Mouse (Mus musculus) liver, postnatal 0 days (tissue): ENCODE data around the gene Pin1. TPM values are rescaled to one million over a fixed set of nuclear protein-coding genes. Genes with fewer than 3 reads are reported as not detected.

Experiments used
- ATAC-seq: fragments of 200-750 bp; cut with Nextera tagmentation; 2 replicates; pipeline ENCODE4 v1.8.0; 2017; ENCODE audit warnings: mild to moderate bottlenecking, moderate library complexity
- DNase-seq: peaks from one replicate; pipeline ENCODE4 v3.0.0-alpha.2; 2016
- H3K27ac ChIP-seq: fragments of 300-500 bp; sonication (generic); 2 replicates; pipeline ENCODE4 v1.5.1; 2014; ENCODE audit warnings: antibody characterized with exemption, moderate library complexity, mild to moderate bottlenecking, low read depth
- H3K27me3 ChIP-seq: fragments of 300-500 bp; sonication (generic); 2 replicates; pipeline ENCODE4 v1.6.1; 2014; ENCODE audit warnings: low read length, control low read depth, mixed read lengths; ENCODE audit not compliant: insufficient read depth
- H3K36me3 ChIP-seq: fragments of 300-500 bp; sonication (generic); replicated peaks from 2 replicates; pipeline ENCODE4 v1.6.1; 2014; ENCODE audit warnings: mild to moderate bottlenecking, control low read depth, low read length, moderate library complexity, mixed read lengths; ENCODE audit not compliant: insufficient read depth
- H3K4me1 ChIP-seq: fragments of 300-500 bp; sonication (generic); 2 replicates; pipeline ENCODE4 v1.6.1; 2014; ENCODE audit warnings: antibody characterized with exemption, mild to moderate bottlenecking, control low read depth; ENCODE audit not compliant: insufficient read depth
- H3K4me2 ChIP-seq: fragments of 300-500 bp; sonication (generic); 2 replicates; pipeline ENCODE4 v1.6.1; 2014; ENCODE audit warnings: low read depth, mild to moderate bottlenecking, low read length, moderate library complexity, mixed read lengths
- H3K4me3 ChIP-seq: fragments of 300-500 bp; sonication (generic); 2 replicates; pipeline ENCODE4 v1.5.1; 2014; ENCODE audit warnings: low read depth, low read length
- H3K9ac ChIP-seq: fragments of 300-500 bp; sonication (generic); replicated peaks from 2 replicates; pipeline ENCODE4 v1.6.1; 2014; ENCODE audit warnings: mild to moderate bottlenecking, moderate library complexity
- H3K9me3 ChIP-seq: fragments of 300-500 bp; sonication (generic); 2 replicates; pipeline ENCODE4 v1.6.1; 2016; ENCODE audit warnings: mild to moderate bottlenecking, control low read depth, low read length, mixed read lengths
- CTCF ChIP-seq: sonication (generic); IDR thresholded peaks from 2 replicates; pipeline ENCODE4 v1.5.1; 2016; ENCODE audit warnings: antibody characterized with exemption, low read depth
- EP300 ChIP-seq: IDR thresholded peaks from 2 replicates; pipeline ENCODE4 v1.6.1; 2016; ENCODE audit warnings: antibody characterized with exemption, low read depth, mild to moderate bottlenecking
- WGBS: fragments of 180-500 bp; shearing (Covaris S2); extraction: QIAGEN DNeasy Blood & Tissue Kit; methylation state at CpG from one replicate; pipeline ENCODE4 v1.1.7; 2014; ENCODE audit not compliant: insufficient replicate concordance; 5-methylcytosine and 5-hydroxymethylcytosine counted together
- polyA plus RNA-seq: library from polyadenylated mRNA; unstranded; fragments of >200 nt; fragmentation: Nextera tagmentation; extraction: Ambion mirVana; gene quantifications from 2 replicates; pipeline ENCODE4 v1.2.1, GENCODE M21; 2015

The Pin1 gene
- polyA plus RNA-seq: 15.0 and 15.5 TPM in 2 replicates

DNA sequence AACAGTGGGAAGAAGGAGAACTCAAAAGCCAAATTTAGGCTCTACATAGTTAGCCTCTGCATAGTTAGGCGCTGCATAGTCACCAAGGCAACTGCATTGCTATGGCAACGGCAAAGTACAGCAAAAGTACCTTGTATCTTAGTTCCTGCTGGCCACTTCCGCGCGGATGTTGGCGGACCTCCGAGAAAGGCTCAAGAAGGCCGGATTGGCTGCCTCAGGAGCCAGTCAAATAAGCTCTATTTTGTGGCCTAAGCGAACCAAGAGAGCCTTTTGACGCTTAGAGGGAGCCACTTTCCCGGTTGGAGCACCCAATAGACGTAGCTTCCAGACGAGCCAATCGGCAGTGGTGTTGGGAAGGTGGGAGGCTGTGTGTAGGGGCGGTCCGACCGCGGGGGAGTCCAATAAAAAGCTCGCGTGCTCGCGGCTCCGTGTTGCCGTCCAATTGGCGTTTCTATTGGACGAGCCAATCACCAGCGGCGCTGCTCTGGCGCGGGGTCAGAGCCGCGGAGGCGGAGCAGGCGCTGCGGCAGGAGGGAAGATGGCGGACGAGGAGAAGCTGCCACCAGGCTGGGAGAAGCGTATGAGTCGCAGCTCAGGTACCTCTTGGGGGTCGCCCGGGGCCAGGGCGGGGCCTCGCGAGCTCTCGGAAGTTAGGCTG is at the start of gene Pin1:
Pin1 (plus strand) TSS at position 494 of the 658 bp plus-strand sequence.
- H3K27me3 ChIP-seq: no peaks in the 10 kb centered on the region
- H3K4me1 ChIP-seq: 0 out of 2 replicates have a peak, but pooled peaks cover 14% of the 10 kb centered on the region
- DNase-seq: peak; percentile 97
- 1% methylated on average over 45 of the region's 45 CpGs for WGBS
- TF ChIP-seq EP300 (peak; percentile 13; the same call in 1 of the 2 replicates), CTCF (peak; percentile 5; the same call in 1 of the 2 replicates)
- ATAC-seq: peak; percentile 99
- peak within 1 kb of the TSS; percentile 93 for H3K4me2 ChIP-seq
- H3K9ac ChIP-seq: peak within 1 kb of the TSS; percentile 93
- H3K4me3 ChIP-seq: peak within 1 kb of the TSS; percentile 97
- H3K27ac ChIP-seq: peak within 1 kb of the TSS; percentile 48; the same call in 1 of the 2 replicates
- no peaks in the 10 kb centered on the region for H3K9me3 ChIP-seq
- H3K36me3 ChIP-seq: peaks cover 23% of the 10 kb centered on the region

DNA sequence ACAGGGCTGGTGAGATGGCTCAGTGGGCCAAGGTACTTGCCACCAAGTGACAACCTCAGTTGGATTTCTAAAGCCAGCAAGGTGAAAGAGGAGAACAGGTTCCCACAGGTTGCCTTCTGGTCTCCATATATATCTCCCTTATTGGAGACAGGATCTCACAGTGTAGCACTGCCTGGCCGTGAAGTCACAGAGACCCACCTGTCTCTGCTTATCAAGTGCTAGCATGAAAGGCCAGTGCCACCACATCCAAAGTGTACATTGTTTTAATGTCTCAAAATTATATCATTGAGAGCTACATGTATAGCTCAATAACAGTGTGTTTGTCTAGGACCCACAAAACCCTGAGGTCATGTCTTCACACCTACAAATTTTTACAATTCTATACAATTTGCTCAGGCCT is 45.6 kb upstream of the Pin1 start:
- Histone ChIP-seq H3K4me1 (peaks cover 4% of the 10 kb centered on the region), H3K27ac (no peak overlapping the region), H3K9me3 (no peaks in the 10 kb centered on the region), H3K9ac (no peak overlapping the region), H3K36me3 (no peaks in the 10 kb centered on the region), H3K4me3 (peak overlapping the region; percentile 63; the same call in 1 of the 2 replicates), H3K27me3 (no peaks in the 10 kb centered on the region), H3K4me2 (no peak overlapping the region)
- no peak for ATAC-seq
- no peak for DNase-seq
- TF ChIP-seq CTCF (no peak), EP300 (no peak)
- WGBS: 87% methylated on average over 1 of the region's 1 CpGs

DNA sequence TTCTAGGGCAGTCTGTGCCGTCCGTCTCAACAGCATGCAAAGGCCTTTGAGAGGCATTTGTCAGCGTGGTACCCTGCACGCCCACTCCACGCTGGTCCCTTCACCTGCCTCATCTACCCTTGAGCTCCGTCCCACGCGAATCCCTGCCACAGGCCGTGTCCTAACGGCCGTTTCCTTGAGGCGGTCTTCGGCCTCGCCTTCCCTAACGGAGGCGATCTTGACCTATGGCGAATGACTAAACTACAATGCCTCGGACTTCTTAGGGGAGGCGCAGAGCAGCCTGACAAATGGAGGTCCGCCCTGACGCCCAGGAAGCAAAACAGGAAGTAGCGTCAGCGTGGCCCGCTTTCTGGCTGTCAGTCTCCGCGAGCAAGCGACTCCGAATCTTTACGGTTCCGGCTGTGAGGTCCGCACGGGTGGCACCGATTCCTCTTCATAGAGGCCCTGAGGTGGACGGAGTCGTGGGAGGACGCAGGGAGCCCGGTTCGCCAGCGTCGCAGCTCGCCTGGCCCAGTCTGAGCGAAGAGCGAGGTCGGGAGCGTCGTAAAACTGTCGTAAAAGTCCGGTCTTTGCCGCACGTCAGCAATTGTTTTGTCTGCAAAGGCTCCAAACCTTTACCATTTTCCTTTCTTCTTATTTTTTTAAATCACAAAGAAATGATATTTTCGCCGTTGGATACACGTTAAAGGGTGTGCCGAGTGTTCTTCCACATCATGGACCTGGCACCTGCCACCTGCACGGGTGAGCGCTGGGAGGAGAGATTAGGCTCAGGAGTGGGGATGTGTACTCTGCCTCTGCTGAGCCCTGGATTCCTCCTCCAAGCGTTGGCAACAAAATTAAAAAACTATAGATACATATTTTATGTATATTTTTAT is 44.6 kb upstream of the Pin1 start:
- H3K27ac ChIP-seq: peak overlapping the region; percentile 97
- no peaks in the 10 kb centered on the region for H3K36me3 ChIP-seq
- peak; percentile 93 for ATAC-seq
- peak; percentile 88 for DNase-seq
- under 1% methylated on average over 57 of the region's 57 CpGs for WGBS
- H3K4me2 ChIP-seq: peak overlapping the region; percentile 87
- peaks cover 4% of the 10 kb centered on the region for H3K4me1 ChIP-seq
- peak overlapping the region; percentile 63 for H3K4me3 ChIP-seq
- H3K9me3 ChIP-seq: no peaks in the 10 kb centered on the region
- TF ChIP-seq CTCF: no peak
- no peak for TF ChIP-seq EP300
- H3K27me3 ChIP-seq: no peaks in the 10 kb centered on the region
- peak overlapping the region; percentile 77 for H3K9ac ChIP-seq

DNA sequence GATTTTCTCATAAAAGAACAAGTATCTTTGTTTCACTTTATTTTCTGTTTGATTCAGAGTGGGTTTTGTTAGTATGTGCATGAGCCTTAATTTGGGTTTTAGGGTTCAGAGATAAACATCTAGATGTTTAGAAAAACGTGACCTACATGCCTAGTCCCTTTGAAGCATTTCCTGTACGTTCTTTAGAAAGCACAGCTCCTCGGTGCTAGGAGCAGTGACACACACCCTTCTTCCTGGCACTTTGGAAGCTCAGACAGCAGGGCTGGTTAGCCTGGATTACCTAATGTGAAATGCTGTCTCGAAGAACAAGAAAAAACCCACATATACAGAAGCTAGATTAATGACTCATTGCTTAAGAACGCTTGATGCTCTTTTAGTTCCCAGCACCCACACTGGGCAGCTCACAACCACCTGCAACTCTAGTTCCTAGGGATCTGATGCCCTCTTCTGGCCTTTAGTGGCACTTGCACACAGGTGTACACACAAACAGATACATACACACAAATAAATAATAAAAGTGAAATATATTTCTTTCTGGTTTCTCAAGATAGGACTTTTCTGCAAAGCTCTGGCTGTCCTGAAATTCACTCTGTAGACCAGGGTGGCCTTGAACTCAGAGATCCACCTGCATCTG is 41.9 kb upstream of the Pin1 start:
- Histone ChIP-seq H3K9me3 (no peaks in the 10 kb centered on the region), H3K4me3 (no peak overlapping the region), H3K36me3 (no peaks in the 10 kb centered on the region), H3K27ac (no peak overlapping the region), H3K4me1 (peaks cover 4% of the 10 kb centered on the region), H3K9ac (no peak overlapping the region), H3K27me3 (no peaks in the 10 kb centered on the region), H3K4me2 (no peak overlapping the region)
- 75% methylated on average over 5 of the region's 5 CpGs for WGBS
- DNase-seq (no peak), ATAC-seq (no peak)
- TF ChIP-seq EP300 (no peak), CTCF (no peak)

DNA sequence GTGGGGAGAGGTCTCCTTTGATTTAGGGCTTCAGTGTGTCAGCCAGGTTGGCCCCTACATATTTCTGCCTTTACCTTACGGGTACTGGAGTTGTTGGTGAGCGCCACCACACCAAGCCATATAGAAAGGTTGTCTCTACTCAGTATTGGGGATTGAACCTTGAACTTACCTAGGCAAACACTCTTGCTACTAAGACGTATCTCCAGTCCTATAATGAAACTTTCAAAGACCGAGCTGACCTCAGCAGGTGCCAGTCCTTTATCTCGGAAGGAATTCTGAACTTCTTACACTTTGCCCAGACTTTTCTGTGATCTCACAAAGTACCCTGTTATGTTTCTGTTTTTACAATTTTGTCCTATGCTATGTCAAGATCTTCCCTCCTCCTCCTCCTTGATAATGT is 39.9 kb upstream of the Pin1 start:
- Histone ChIP-seq H3K4me2 (no peak overlapping the region), H3K36me3 (no peaks in the 10 kb centered on the region), H3K9me3 (no peaks in the 10 kb centered on the region), H3K4me1 (peaks cover 1% of the 10 kb centered on the region), H3K27ac (no peak overlapping the region), H3K27me3 (no peaks in the 10 kb centered on the region), H3K9ac (no peak overlapping the region), H3K4me3 (no peak overlapping the region)
- DNase-seq (no peak), ATAC-seq (no peak)
- TF ChIP-seq CTCF: no peak
- no peak for TF ChIP-seq EP300
- WGBS: 73% methylated on average over 5 of the region's 5 CpGs

DNA sequence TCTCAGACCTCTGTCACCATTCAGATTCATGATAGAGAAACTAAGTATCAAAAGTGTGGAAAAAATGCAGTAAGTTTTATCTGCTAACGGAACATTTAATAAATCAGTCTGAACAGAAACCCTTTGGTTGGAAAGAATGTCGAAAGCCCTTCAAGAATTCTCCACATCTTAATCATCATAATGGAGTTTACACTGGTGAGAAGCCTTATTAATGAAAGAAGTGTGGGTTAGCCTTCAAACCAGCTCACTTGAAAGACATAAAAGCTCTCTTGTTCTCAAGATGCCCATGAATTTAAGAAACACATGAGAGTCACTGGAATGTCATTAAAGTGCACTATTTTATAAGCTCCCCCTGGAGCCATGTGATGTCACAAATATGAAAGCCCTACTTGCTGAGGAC is 35.2 kb upstream of the Pin1 start:
- no peak for ATAC-seq
- no peak overlapping the region for H3K27ac ChIP-seq

More for the DNA sequence above, 35.2 kb upstream of the Pin1 start:
- Histone ChIP-seq H3K36me3 (no peaks in the 10 kb centered on the region), H3K4me1 (no peaks in the 10 kb centered on the region), H3K4me3 (no peak overlapping the region), H3K9ac (no peak overlapping the region), H3K27me3 (no peaks in the 10 kb centered on the region), H3K4me2 (no peak overlapping the region), H3K9me3 (no peaks in the 10 kb centered on the region)
- 84% methylated on average over 2 of the region's 2 CpGs for WGBS
- TF ChIP-seq EP300: no peak
- no peak for TF ChIP-seq CTCF
- no peak for DNase-seq
